Mouse (Mus musculus): ENCODE measurements around the gene Cers6.

Gene Cers6

GRCm38 (mm10) chr2:69071440-69072235 lies 210.4 kb downstream of the Cers6 start:
- DNase-seq (ENCODE audit: low spot score), result no peak

GRCm38 (mm10) chr2:69077189-69077588 lies 215.9 kb downstream of the Cers6 start:
- DNase-seq (ENCODE audit: low spot score), result no peak

- DNase-seq (ENCODE audit: low spot score), result no peak
Measured at GRCm38 (mm10) chr2:69080760-69081159, 219.5 kb downstream of the Cers6 start.

- no peak for DNase-seq (ENCODE audit: low spot score)
Measured at GRCm38 (mm10) chr2:69082499-69083197, 221.4 kb downstream of the Cers6 start.

- no peak for DNase-seq (ENCODE audit: low spot score)
Measured at GRCm38 (mm10) chr2:69083198-69083509, 221.9 kb downstream of the Cers6 start.

- DNase-seq (ENCODE audit: low spot score), result no peak
Measured at GRCm38 (mm10) chr2:69084416-69084815, 223.2 kb downstream of the Cers6 start.

- no peak for DNase-seq (ENCODE audit: low spot score)
Measured at GRCm38 (mm10) chr2:69086505-69087260, 225.4 kb downstream of the Cers6 start.

GRCm38 (mm10) chr2:69095836-69096235 lies 234.6 kb downstream of the Cers6 start:
- no peak for DNase-seq (ENCODE audit: low spot score)

- no peak for DNase-seq (ENCODE audit: low spot score)
Measured at GRCm38 (mm10) chr2:69096821-69097220, 235.6 kb downstream of the Cers6 start.

GRCm38 (mm10) chr2:69097526-69097925 lies 236.3 kb downstream of the Cers6 start:
- DNase-seq (ENCODE audit: low spot score), result no peak

GRCm38 (mm10) chr2:69098701-69099100 lies 237.5 kb downstream of the Cers6 start:
- DNase-seq (ENCODE audit: low spot score), result no peak

- no peak for DNase-seq (ENCODE audit: low spot score)
Measured at GRCm38 (mm10) chr2:69099147-69099546, 237.9 kb downstream of the Cers6 start.

GRCm38 (mm10) chr2:69100706-69101105 lies 239.5 kb downstream of the Cers6 start:
- DNase-seq (ENCODE audit: low spot score), result no peak

- no peak for DNase-seq (ENCODE audit: low spot score)
Measured at GRCm38 (mm10) chr2:69103526-69103925, 242.3 kb downstream of the Cers6 start.

- no peak for DNase-seq (ENCODE audit: low spot score)
Measured at GRCm38 (mm10) chr2:69104511-69105145, 243.4 kb downstream of the Cers6 start.

GRCm38 (mm10) chr2:69109246-69109645 lies 248.0 kb downstream of the Cers6 start:
- DNase-seq (ENCODE audit: low spot score), result no peak

- no peak for DNase-seq (ENCODE audit: low spot score)
Measured at GRCm38 (mm10) chr2:69109710-69110109, 248.5 kb downstream of the Cers6 start.

- no peak for DNase-seq (ENCODE audit: low spot score)
Measured at GRCm38 (mm10) chr2:69112609-69113008, 251.4 kb downstream of the Cers6 start.

GRCm38 (mm10) chr2:69113829-69114547 lies 252.7 kb downstream of the Cers6 start:
- no peak for DNase-seq (ENCODE audit: low spot score)

GRCm38 (mm10) chr2:69115921-69116320 lies 254.7 kb downstream of the Cers6 start:
- no peak for DNase-seq (ENCODE audit: low spot score)

GRCm38 (mm10) chr2:69116767-69117166 lies 255.5 kb downstream of the Cers6 start:
- DNase-seq (ENCODE audit: low spot score), result no peak

- DNase-seq (ENCODE audit: low spot score), result no peak
Measured at GRCm38 (mm10) chr2:69118994-69119393, 257.8 kb downstream of the Cers6 start.

Data from spleen, adult 12 weeks (tissue).